Mouse (Mus musculus) lung, embryonic 15.5 days (tissue): ENCODE results near the gene Mtfr1l. TPM values are rescaled to one million over a fixed set of nuclear protein-coding genes. Genes with fewer than 3 reads are reported as not detected.

ENCODE experiments used
- ATAC-seq: fragments of 200-750 bp; cut with Nextera tagmentation; 2 replicates; pipeline ENCODE4 v1.8.0; 2017; ENCODE audit warnings: moderate number of reproducible peaks, borderline replicate concordance; ENCODE audit not compliant: low FRiP score, low TSS enrichment; ENCODE audit errors: extremely low read depth
- H3K27ac ChIP-seq: fragments of 300-500 bp; sonication (generic); 2 replicates; pipeline ENCODE4 v1.5.1; 2015; ENCODE audit warnings: moderate library complexity, mild to moderate bottlenecking, inconsistent platforms
- H3K27me3 ChIP-seq: fragments of 300-500 bp; sonication (generic); 2 replicates; pipeline ENCODE4 v1.6.1; 2015; ENCODE audit warnings: inconsistent platforms
- H3K36me3 ChIP-seq: fragments of 300-500 bp; sonication (generic); 2 replicates; pipeline ENCODE4 v1.6.1; 2015; ENCODE audit warnings: inconsistent platforms
- H3K4me1 ChIP-seq: fragments of 300-500 bp; sonication (generic); 2 replicates; pipeline ENCODE4 v1.6.1; 2015; ENCODE audit warnings: inconsistent platforms
- H3K4me2 ChIP-seq: fragments of 300-500 bp; sonication (generic); 2 replicates; pipeline ENCODE4 v1.6.1; 2015; ENCODE audit warnings: inconsistent platforms, mild to moderate bottlenecking, moderate library complexity
- H3K4me3 ChIP-seq: fragments of 300-500 bp; sonication (generic); 2 replicates; pipeline ENCODE4 v1.5.1; 2015; ENCODE audit warnings: mild to moderate bottlenecking, inconsistent platforms
- H3K9ac ChIP-seq: fragments of 300-500 bp; sonication (generic); 2 replicates; pipeline ENCODE4 v1.6.1; 2015; ENCODE audit warnings: inconsistent platforms
- H3K9me3 ChIP-seq: fragments of 300-500 bp; sonication (generic); 2 replicates; pipeline ENCODE4 v1.6.1; 2016; ENCODE audit warnings: inconsistent platforms
- WGBS: fragments of 180-500 bp; shearing (Covaris S2); methylation state at CpG from one replicate; pipeline ENCODE4 v1.1.7; 2015; 5-methylcytosine and 5-hydroxymethylcytosine counted together
- polyA plus RNA-seq: library from polyadenylated mRNA; unstranded; fragments of >200 nt; fragmentation: Nextera tagmentation; extraction: Ambion mirVana; gene quantifications from 2 replicates; pipeline ENCODE4 v1.2.1, GENCODE M21; 2015

The Mtfr1l gene
- polyA plus RNA-seq, 1 experiment from 2014 or later, result 114 TPM

DNA sequence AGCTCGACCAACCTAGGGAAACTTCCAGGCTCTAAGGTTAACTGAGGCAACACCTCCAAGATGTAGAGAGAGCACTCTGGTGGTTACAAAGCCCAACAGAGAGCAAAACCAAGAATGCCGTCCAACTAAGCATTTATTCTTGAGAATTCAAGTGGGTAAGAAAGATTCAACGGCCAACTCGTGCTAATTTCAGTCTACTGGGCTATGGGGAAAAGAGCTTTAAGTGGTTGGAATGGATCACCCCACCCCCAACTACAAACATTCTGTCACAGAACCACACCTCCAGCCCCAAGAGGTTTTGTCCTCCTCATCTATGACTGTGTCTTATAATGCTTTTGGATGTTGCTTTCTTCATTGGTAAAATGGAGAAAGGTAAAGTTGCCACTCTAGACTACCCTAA lies 2.3 kb downstream of the Mtfr1l start:
- Histone ChIP-seq H3K36me3 (peaks cover 28% of the 10 kb centered on the region), H3K9ac (no peak overlapping the region), H3K9me3 (no peaks in the 10 kb centered on the region), H3K4me2 (no peak overlapping the region), H3K27me3 (no peaks in the 10 kb centered on the region), H3K4me1 (peaks cover 29% of the 10 kb centered on the region), H3K4me3 (no peak overlapping the region), H3K27ac (peak overlapping the region; percentile 38)
- ATAC-seq, result no peak
- WGBS, result 41% methylated on average over 4 of the region's 4 CpGs

DNA sequence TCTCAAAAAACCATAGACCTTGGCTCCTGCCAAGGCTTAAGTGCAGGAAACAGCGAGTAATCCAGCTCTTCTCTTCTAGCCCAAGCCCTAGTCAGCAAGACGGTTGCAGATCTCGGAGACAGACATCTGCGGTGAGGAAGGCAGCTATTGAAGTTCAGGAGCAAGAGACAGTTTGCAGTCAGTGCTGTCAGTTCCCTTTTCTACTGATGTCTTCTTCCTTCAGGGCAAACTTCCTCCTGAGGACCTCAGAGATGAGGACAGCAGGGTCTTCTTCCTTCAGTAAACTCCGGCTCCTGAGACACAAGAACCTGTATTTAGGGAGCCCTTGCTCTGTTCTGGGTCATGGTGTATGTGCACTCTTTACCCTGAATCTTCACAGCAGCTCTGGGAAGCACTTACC lies 9.0 kb downstream of the Mtfr1l start:
- no peak overlapping the region for H3K9ac ChIP-seq
- no peaks in the 10 kb centered on the region for H3K27me3 ChIP-seq
- H3K4me1 ChIP-seq, result no peaks in the 10 kb centered on the region
- H3K9me3 ChIP-seq, result no peaks in the 10 kb centered on the region
- no peak for ATAC-seq
- H3K36me3 ChIP-seq, result peaks cover 85% of the 10 kb centered on the region
- 77% methylated on average over 5 of the region's 5 CpGs for WGBS
- H3K4me2 ChIP-seq, result no peak overlapping the region
- no peak overlapping the region for H3K27ac ChIP-seq
- H3K4me3 ChIP-seq, result no peak overlapping the region

DNA sequence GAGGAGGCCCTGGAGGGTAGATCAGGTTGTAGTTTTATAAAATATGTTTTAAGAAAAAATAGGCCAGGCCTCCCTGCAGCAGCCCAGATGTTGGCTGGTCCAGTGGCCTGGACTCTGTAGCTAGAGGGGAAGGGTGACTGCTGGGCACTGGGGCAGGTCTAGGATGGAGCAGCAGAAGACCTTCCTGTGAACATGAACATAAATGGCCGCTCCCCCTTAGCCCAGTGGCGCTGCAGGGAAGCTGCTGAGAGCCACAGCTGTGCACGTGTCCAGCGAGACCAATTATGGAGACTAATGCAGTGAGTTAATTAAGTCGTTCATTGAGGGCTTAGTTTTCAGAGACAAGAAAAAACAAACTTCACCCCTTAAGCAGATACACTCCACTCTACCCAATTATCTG lies 9.4 kb downstream of the Mtfr1l start:
- ATAC-seq, result no peak
- peaks cover 88% of the 10 kb centered on the region for H3K36me3 ChIP-seq
- H3K27ac ChIP-seq, result no peak overlapping the region

DNA sequence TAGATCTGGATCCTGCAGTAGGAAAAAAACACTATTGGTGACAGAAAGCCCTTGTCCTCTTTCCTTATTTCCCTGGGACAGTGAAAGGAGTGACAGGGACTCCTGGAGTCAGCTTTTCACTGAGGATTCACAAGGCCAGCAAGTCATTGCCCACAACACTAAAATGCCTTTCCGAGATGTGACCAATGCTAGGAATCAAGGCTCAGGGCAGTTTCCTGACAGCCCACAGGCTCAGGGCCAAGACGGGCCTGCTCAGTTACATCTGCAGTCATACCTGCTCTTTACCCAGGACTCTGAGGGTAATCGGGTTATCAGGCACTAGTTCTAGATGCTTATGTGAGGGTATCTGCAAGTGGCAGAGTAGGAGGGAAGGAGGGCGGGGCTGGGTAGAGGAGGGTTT lies 11.7 kb downstream of the Mtfr1l start:
- no peak for ATAC-seq
- H3K4me2 ChIP-seq, result no peak overlapping the region
- no peak overlapping the region for H3K9ac ChIP-seq
- no peaks in the 10 kb centered on the region for H3K27me3 ChIP-seq
- peaks cover 65% of the 10 kb centered on the region for H3K36me3 ChIP-seq
- H3K27ac ChIP-seq, result no peak overlapping the region
- 84% methylated on average over 4 of the region's 4 CpGs for WGBS
- no peaks in the 10 kb centered on the region for H3K4me1 ChIP-seq
- H3K9me3 ChIP-seq, result no peaks in the 10 kb centered on the region
- no peak overlapping the region for H3K4me3 ChIP-seq

More for the DNA sequence above, 9.4 kb downstream of the Mtfr1l start:
- no peaks in the 10 kb centered on the region for H3K9me3 ChIP-seq
- no peaks in the 10 kb centered on the region for H3K4me1 ChIP-seq
- WGBS, result 75% methylated on average over 5 of the region's 5 CpGs
- H3K4me3 ChIP-seq, result no peak overlapping the region
- no peaks in the 10 kb centered on the region for H3K27me3 ChIP-seq
- no peak overlapping the region for H3K4me2 ChIP-seq
- H3K9ac ChIP-seq, result no peak overlapping the region

DNA sequence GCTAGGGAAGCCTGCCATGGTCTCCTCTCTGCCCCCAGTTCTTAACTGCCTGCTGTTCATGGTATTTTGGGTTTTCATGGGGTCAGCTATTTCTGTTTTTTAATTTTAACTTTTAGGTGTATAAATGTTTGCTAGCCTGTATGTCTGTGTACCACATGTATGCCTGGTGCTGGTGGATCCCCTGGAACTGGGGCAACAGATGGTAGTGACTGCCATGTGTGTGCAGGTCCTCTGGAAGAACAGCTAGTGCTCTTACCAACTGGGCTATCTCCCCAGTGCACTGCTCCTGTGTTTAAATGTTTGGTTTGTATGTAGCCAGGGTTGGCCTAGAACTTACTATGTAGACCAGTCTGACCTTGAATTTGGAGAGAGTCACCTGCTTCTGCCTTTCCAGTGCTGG lies 15.9 kb downstream of the Mtfr1l start:
- Histone ChIP-seq H3K27me3 (no peaks in the 10 kb centered on the region), H3K4me3 (no peak overlapping the region), H3K9me3 (no peaks in the 10 kb centered on the region), H3K27ac (no peak overlapping the region), H3K4me1 (peaks cover 21% of the 10 kb centered on the region), H3K36me3 (peaks cover 25% of the 10 kb centered on the region), H3K9ac (no peak overlapping the region), H3K4me2 (no peak overlapping the region)
- ATAC-seq, result no peak

DNA sequence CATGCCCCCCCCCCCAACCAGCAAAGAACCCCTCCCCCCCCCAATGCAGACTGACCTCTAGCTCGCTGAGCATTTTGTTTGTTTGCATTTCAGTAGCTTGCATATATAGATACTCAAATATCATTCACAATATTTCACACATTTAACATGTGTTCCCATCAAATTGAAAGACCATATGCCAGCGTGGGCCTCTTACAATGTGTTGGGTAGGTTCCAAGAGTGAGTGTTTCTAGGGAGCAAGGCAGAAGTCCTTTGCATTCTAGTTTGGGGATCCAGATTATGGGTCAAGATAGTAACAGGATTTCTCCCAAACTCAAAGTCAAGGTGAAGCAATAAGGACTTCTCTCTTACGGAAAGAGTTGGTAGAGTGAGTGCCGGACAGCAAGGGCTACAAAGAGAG lies 16.6 kb downstream of the Mtfr1l start:
- WGBS, result 87% methylated on average over 4 of the region's 4 CpGs
- Histone ChIP-seq H3K9ac (no peak overlapping the region), H3K36me3 (peaks cover 19% of the 10 kb centered on the region), H3K9me3 (no peaks in the 10 kb centered on the region), H3K27ac (no peak overlapping the region), H3K4me3 (no peak overlapping the region), H3K4me1 (peaks cover 29% of the 10 kb centered on the region), H3K4me2 (no peak overlapping the region), H3K27me3 (no peaks in the 10 kb centered on the region)
- ATAC-seq, result no peak

DNA sequence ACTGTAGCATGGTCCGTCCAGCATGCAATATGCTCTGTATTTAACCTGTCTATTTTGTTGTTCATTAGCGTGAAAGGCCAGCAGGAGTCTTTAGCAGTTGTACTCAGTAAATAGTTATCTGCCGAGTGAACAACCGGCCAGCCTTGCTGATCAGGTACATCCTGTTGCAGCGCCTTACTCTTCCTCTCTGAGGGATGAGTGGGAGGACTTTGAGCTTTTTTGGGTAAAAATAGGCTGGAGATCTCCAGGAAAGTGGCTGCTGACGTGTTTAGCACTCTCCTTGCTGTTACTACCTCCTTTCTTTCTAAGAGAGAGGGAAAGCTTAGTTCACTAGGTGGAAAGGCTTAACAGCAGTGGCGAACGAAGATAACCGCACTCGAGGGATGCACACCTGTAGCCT lies 17.5 kb downstream of the Mtfr1l start:
- no peak overlapping the region for H3K9ac ChIP-seq
- H3K4me1 ChIP-seq, result peaks cover 34% of the 10 kb centered on the region
- H3K4me2 ChIP-seq, result no peak overlapping the region
- ATAC-seq, result no peak
- no peaks in the 10 kb centered on the region for H3K9me3 ChIP-seq
- no peak overlapping the region for H3K27ac ChIP-seq
- WGBS, result 84% methylated on average over 10 of the region's 10 CpGs
- no peaks in the 10 kb centered on the region for H3K27me3 ChIP-seq
- peaks cover 11% of the 10 kb centered on the region; the same call in 1 of the 2 replicates for H3K36me3 ChIP-seq
- H3K4me3 ChIP-seq, result no peak overlapping the region

DNA sequence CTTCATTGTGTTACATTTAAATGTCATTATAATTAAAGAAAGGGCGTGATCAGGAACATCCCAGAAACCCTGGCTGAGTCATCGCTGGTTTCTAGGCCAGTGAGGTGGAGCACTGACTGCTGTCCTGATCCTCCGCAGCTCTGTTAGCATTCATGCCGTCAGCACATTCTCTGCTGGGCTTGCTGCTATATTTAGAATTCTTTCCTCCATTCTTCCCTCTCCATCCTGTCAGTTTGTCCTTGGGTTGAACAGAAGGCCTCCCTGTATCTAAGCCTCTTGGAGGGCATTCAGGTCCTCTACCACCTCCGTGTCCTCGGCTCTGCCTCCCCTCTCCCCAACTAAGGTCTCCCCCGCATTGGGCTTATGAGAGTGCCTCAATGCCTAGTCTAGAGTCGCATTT lies 18.2 kb downstream of the Mtfr1l start:
- ATAC-seq, result no peak
- peak overlapping the region; percentile 33; the same call in 1 of the 2 replicates for H3K27ac ChIP-seq
- H3K4me1 ChIP-seq, result peaks cover 42% of the 10 kb centered on the region
- H3K36me3 ChIP-seq, result peaks cover 9% of the 10 kb centered on the region; the same call in 1 of the 2 replicates
- 66% methylated on average over 8 of the region's 8 CpGs for WGBS
- H3K9me3 ChIP-seq, result no peaks in the 10 kb centered on the region
- no peak overlapping the region for H3K4me2 ChIP-seq
- H3K4me3 ChIP-seq, result no peak overlapping the region
- no peaks in the 10 kb centered on the region for H3K27me3 ChIP-seq
- no peak overlapping the region for H3K9ac ChIP-seq

DNA sequence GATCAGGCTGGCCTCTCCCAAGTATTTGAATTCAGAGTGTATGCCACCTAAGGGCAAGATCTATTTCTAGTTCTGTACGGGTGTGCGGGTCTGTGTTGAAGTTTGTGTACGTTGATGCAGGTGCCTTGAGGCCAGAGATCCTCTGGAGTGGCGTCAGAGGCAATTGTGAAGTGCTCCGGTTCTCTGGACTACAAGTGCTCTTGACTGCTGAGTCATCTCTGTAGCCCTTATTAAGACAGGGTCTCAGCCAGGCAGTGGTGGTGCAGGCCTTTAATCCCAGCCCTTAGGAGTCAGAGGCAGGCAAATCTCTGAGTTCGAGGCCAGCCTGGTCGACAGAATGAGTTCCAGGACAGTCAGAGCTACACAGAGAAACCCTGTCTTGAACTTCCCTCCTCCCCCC lies 19.6 kb downstream of the Mtfr1l start:
- no peaks in the 10 kb centered on the region for H3K9me3 ChIP-seq
- no peaks in the 10 kb centered on the region for H3K36me3 ChIP-seq
- 57% methylated on average over 7 of the region's 7 CpGs for WGBS
- no peak overlapping the region for H3K9ac ChIP-seq
- peaks cover 51% of the 10 kb centered on the region for H3K4me1 ChIP-seq
- H3K4me2 ChIP-seq, result no peak overlapping the region
- no peak for ATAC-seq
- no peak overlapping the region for H3K27ac ChIP-seq
- H3K27me3 ChIP-seq, result no peaks in the 10 kb centered on the region
- no peak overlapping the region for H3K4me3 ChIP-seq

DNA sequence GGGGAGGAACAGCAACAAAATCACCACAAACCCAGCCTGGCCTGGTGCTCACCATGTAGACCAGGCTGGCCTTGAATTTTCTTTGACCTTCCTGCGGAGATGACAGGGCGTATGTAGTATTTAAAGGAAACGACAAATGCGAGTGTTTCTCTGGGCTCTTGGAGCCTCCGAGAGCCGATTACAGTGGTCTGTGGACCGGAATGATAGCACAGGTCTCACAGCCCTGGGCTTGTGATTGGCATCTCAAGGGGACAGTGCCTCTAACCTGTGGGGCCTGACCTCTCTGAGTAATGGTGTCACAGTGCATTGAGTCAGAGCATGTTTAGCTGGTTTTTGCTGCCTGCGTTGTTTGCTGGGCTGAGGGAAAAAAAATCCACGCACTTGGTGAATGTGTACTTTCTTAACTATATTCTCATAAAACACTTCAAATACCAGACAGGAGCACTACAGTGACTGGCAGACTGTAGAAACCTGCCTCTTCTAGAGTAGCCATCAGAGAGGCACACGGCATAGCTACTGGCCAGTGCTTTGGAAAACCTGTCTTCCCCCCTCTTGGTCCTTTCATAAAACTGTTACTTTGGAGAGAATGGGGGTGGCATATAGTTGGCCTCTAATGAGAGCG lies 20.8 kb downstream of the Mtfr1l start:
- no peaks in the 10 kb centered on the region for H3K9me3 ChIP-seq
- peak overlapping the region; percentile 41 for H3K27ac ChIP-seq
- no peak overlapping the region for H3K9ac ChIP-seq
- H3K27me3 ChIP-seq, result no peaks in the 10 kb centered on the region
- H3K4me3 ChIP-seq, result no peak overlapping the region
- no peaks in the 10 kb centered on the region for H3K36me3 ChIP-seq
- no peak for ATAC-seq
- peaks cover 51% of the 10 kb centered on the region for H3K4me1 ChIP-seq
- 73% methylated on average over 11 of the region's 11 CpGs for WGBS
- no peak overlapping the region for H3K4me2 ChIP-seq

DNA sequence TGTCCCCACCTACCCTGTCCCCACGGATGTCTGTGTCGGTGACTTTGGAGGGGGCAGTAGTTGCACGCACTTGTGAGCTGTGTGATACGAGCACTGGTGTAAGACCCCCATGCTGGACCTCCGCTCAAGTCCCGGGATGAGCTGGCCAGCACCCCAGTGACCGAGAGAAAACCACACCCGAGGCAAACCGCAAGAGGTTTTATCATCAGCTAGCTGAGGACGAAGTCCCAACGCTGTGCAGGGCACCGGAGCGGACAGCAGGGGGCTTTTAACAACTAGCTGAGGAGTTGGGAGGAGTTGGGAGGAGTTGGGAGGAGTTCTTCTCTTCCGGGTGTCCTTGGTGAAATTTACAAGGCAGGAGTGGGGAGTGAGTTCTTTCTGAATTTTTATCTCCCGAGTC lies 22.4 kb downstream of the Mtfr1l start:
- H3K4me3 ChIP-seq, result peak overlapping the region; percentile 29
- no peaks in the 10 kb centered on the region for H3K27me3 ChIP-seq
- WGBS, result 6% methylated on average over 15 of the region's 15 CpGs
- H3K36me3 ChIP-seq, result no peaks in the 10 kb centered on the region
- H3K9ac ChIP-seq, result peak overlapping the region; percentile 31; the same call in 1 of the 2 replicates
- H3K4me1 ChIP-seq, result peaks cover 51% of the 10 kb centered on the region
- peak overlapping the region; percentile 96 for H3K4me2 ChIP-seq
- ATAC-seq, result no peak; the same call in 1 of the 2 replicates
- H3K9me3 ChIP-seq, result no peaks in the 10 kb centered on the region
- no peak overlapping the region for H3K27ac ChIP-seq

DNA sequence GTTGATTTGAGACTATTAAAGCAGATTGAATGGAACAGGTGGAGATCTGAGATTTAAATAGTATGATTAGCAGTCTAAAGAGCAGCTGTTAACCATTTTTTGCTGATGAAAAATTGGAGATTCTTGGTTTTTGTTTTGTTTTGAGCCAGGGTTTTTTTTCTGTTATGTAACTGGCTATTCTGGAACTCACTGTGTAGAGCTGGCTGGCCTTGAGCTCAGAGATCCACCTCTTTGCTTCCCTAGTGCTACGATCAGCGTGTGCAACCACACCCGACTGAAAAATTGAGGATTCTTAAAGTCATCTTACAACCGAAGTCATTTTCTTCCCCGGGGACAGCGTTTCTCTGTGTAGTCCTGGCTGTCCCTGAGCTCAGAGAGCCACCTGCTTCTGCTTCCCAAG lies 23.5 kb downstream of the Mtfr1l start:
- H3K27me3 ChIP-seq, result no peaks in the 10 kb centered on the region
- peak overlapping the region; percentile 76 for H3K9ac ChIP-seq
- H3K9me3 ChIP-seq, result no peaks in the 10 kb centered on the region
- no peaks in the 10 kb centered on the region for H3K36me3 ChIP-seq
- H3K4me3 ChIP-seq, result peak overlapping the region; percentile 89
- H3K4me1 ChIP-seq, result peaks cover 46% of the 10 kb centered on the region
- H3K27ac ChIP-seq, result no peak overlapping the region
- H3K4me2 ChIP-seq, result peak overlapping the region; percentile 96
- no peak for ATAC-seq
- WGBS, result 50% methylated on average over 6 of the region's 6 CpGs
